Mouse (Mus musculus): ENCODE data around the gene Vnn3. TPM values are rescaled to one million over a fixed set of nuclear protein-coding genes. Genes with fewer than 3 reads are reported as not detected.

Gene Vnn3
- polyA plus RNA-seq, 1 experiment from 2014 or later, result not detected

DNA sequence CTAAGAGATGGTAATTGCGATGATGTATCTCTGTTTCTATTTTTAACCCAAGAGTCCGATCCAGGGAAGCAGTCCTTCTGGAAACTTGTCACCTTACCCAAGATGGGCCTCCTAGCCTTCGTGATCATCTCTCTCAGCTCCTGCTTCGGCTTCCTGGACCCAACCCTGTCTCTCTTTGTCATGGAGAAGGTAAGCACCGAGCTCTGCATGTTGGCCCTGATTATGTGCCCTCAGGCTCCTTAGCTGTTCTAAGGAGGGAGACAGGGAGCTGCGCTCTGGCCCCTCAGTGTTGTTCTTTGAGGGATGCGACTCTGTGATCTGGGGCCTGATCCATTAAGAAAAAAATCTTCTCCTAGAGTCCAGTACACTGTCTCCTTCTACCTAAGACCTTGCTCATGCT is 35.0 kb upstream of the Vnn3 start:
- H3K27me3 ChIP-seq (ENCODE audit: control insufficient read depth, insufficient read depth, low read length), result no peaks in the 10 kb centered on the region
- H3K4me2 ChIP-seq, result no peak overlapping the region
- 92% methylated on average over 7 of the region's 7 CpGs for WGBS

DNA sequence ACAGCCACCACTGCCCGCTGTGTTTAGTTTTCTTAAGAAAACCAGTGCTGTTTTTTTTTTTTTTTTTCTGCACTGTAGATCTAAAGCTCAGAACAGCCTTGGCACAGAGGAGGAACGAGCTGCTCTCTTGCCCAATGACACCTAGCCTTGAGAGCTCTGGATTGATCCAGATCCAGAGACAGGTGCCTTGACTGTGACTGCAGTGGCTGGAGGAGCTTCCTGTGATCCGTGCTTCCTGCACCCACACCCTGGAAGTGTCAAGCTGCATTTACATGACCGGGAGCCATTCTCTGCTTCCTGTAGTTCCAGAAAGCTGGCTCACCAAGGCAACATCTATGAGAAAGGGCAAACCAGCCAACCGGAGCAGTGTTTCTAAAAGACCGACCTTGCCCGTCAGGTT is 24.7 kb upstream of the Vnn3 start:
- Histone ChIP-seq H3K4me3 (ENCODE audit: low read depth, low read length) (no peak overlapping the region), H3K9ac (ENCODE audit: low read length) (no peak overlapping the region), H3K4me1 (ENCODE audit: control insufficient read depth, insufficient read depth, low read length) (no peaks in the 10 kb centered on the region), H3K27ac (ENCODE audit: low read depth, low read length) (no peak overlapping the region), H3K27me3 (ENCODE audit: control insufficient read depth, insufficient read depth, low read length) (no peaks in the 10 kb centered on the region), H3K9me3 (ENCODE audit: control insufficient read depth, low read length) (no peaks in the 10 kb centered on the region), H3K4me2 (no peak overlapping the region), H3K36me3 (ENCODE audit: control insufficient read depth, insufficient read depth, low read length) (no peaks in the 10 kb centered on the region; the same call in 1 of the 2 replicates)
- DNase-seq (ENCODE audit: low spot score, missing footprints) (no peak), ATAC-seq (ENCODE audit: low FRiP score) (no peak)
- WGBS, result 87% methylated on average over 7 of the region's 7 CpGs

More for the DNA sequence above, 35.0 kb upstream of the Vnn3 start:
- Histone ChIP-seq H3K4me1 (ENCODE audit: control insufficient read depth, insufficient read depth, low read length) (0 out of 2 replicates have a peak, but pooled peaks cover 2% of the 10 kb centered on the region), H3K9ac (ENCODE audit: low read length) (no peak overlapping the region), H3K36me3 (ENCODE audit: control insufficient read depth, insufficient read depth, low read length) (no peaks in the 10 kb centered on the region; the same call in 1 of the 2 replicates), H3K9me3 (ENCODE audit: control insufficient read depth, low read length) (no peaks in the 10 kb centered on the region), H3K4me3 (ENCODE audit: low read depth, low read length) (no peak overlapping the region), H3K27ac (ENCODE audit: low read depth, low read length) (no peak overlapping the region)
- no peak for ATAC-seq (ENCODE audit: low FRiP score)
- DNase-seq (ENCODE audit: low spot score, missing footprints), result no peak

DNA sequence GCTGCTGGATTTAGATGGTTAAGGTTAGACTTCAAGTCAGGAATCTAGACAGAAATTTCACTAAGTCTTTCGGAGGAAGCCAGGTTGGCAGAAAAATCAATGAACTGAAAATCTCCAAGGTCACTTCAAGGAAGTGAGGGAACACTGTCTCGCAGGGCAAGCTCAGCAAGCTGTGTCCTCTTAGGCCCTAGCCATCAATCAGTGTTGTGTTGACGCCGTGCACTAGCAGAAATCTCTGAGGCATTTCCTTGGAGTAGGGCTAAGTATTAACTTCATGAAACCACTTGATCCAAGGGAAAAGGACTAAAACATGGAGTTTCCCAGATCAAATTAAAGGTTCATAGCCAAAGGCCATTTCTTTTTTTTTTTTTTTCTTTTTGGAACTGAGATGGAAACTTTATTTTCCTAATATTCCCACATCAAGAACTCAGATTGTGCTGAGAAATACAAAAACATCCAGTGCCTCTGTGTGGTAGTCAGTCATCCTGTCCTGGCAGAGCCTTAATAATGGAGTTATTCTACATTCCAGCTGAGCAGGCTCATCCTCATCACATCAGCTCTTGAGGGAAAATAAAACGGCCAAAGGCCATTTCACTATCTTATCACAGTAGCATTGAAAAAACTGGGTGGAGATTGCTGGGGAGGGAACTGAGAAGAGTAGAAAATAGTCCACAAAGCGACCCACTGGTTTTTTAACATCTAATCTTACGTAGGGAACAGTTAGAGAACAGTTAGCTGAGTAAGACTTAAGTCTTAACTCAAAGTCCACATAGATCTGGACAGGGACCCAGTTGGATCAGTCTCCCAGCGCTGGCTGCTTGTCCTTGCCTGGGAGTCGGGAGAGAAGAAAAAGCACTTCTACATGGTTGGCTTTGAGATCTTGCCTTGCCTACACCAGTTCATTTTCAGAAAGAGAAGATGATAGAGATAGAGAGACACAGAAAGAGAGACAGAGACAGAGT is 15.0 kb upstream of the Vnn3 start:
- no peaks in the 10 kb centered on the region for H3K4me1 ChIP-seq (ENCODE audit: control insufficient read depth, insufficient read depth, low read length)
- H3K27ac ChIP-seq (ENCODE audit: low read depth, low read length), result no peak overlapping the region
- ATAC-seq (ENCODE audit: low FRiP score) (no peak), DNase-seq (ENCODE audit: low spot score, missing footprints) (no peak)
- H3K9ac ChIP-seq (ENCODE audit: low read length), result no peak overlapping the region
- no peaks in the 10 kb centered on the region for H3K27me3 ChIP-seq (ENCODE audit: control insufficient read depth, insufficient read depth, low read length)
- H3K9me3 ChIP-seq (ENCODE audit: control insufficient read depth, low read length), result no peaks in the 10 kb centered on the region
- H3K36me3 ChIP-seq (ENCODE audit: control insufficient read depth, insufficient read depth, low read length), result no peaks in the 10 kb centered on the region
- H3K4me2 ChIP-seq, result no peak overlapping the region
- no peak overlapping the region for H3K4me3 ChIP-seq (ENCODE audit: low read depth, low read length)
- WGBS, result 85% methylated on average over 9 of the region's 9 CpGs

GRCm38 (mm10) chr10:23837115-23837514 is 14.1 kb upstream of the Vnn3 start:
- ATAC-seq (ENCODE audit: low FRiP score) (no peak), DNase-seq (ENCODE audit: low spot score, missing footprints) (no peak)
- Histone ChIP-seq H3K4me1 (ENCODE audit: control insufficient read depth, insufficient read depth, low read length) (no peaks in the 10 kb centered on the region), H3K27me3 (ENCODE audit: control insufficient read depth, insufficient read depth, low read length) (no peaks in the 10 kb centered on the region), H3K4me3 (ENCODE audit: low read depth, low read length) (no peak overlapping the region), H3K9me3 (ENCODE audit: control insufficient read depth, low read length) (no peaks in the 10 kb centered on the region), H3K9ac (ENCODE audit: low read length) (no peak overlapping the region), H3K36me3 (ENCODE audit: control insufficient read depth, insufficient read depth, low read length) (no peaks in the 10 kb centered on the region), H3K27ac (ENCODE audit: low read depth, low read length) (no peak overlapping the region), H3K4me2 (no peak overlapping the region)
- 84% methylated on average over 3 of the region's 3 CpGs for WGBS

DNA sequence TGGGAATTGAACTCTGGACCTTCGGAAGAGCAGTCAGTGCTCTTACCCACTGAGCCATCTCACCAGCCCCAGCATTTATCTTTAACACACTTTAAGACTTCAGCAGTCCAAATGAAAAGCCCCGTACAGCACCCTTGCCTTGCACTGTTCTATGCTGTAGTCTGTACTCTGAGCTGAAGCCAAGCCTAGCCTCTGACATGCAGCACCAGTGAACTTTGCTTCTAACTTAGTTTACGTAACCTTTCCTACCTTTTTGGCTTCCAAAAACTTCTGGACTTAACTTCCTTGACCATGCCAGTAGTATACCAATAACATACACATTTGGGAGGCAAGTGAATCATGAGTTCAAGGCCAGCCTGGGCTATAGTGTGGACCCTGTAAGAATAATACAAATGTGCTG is 12.4 kb upstream of the Vnn3 start:
- H3K9me3 ChIP-seq (ENCODE audit: control insufficient read depth, low read length), result no peaks in the 10 kb centered on the region
- H3K4me3 ChIP-seq (ENCODE audit: low read depth, low read length), result no peak overlapping the region
- H3K36me3 ChIP-seq (ENCODE audit: control insufficient read depth, insufficient read depth, low read length), result no peaks in the 10 kb centered on the region
- 97% methylated on average over 3 of the region's 3 CpGs for WGBS
- H3K27ac ChIP-seq (ENCODE audit: low read depth, low read length), result no peak overlapping the region
- no peaks in the 10 kb centered on the region for H3K4me1 ChIP-seq (ENCODE audit: control insufficient read depth, insufficient read depth, low read length)
- ATAC-seq (ENCODE audit: low FRiP score) (no peak), DNase-seq (ENCODE audit: low spot score, missing footprints) (no peak)
- H3K4me2 ChIP-seq, result no peak overlapping the region
- no peaks in the 10 kb centered on the region for H3K27me3 ChIP-seq (ENCODE audit: control insufficient read depth, insufficient read depth, low read length)
- no peak overlapping the region for H3K9ac ChIP-seq (ENCODE audit: low read length)

DNA sequence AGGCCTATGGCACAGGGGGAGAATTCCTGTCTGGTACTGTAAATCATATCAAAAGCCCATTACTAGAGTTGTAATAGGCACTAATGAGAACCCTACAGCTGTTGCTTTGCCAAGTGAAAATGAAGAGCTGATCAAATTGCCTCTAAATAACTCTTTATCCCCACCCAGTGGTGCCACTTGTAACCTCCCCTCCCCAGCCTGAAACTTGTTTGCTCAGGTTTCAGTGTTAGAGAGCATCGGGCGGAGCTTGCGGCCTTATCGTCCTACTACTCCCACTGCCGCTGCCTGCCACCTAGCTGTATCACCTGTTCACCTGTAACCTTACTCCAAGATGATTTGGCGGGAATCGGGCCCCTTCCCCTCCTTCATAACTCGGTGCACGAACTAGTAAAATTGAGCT is 11.9 kb upstream of the Vnn3 start:
- Histone ChIP-seq H3K36me3 (ENCODE audit: control insufficient read depth, insufficient read depth, low read length) (no peaks in the 10 kb centered on the region), H3K4me2 (no peak overlapping the region), H3K27me3 (ENCODE audit: control insufficient read depth, insufficient read depth, low read length) (no peaks in the 10 kb centered on the region), H3K27ac (ENCODE audit: low read depth, low read length) (no peak overlapping the region), H3K9me3 (ENCODE audit: control insufficient read depth, low read length) (no peaks in the 10 kb centered on the region), H3K4me1 (ENCODE audit: control insufficient read depth, insufficient read depth, low read length) (no peaks in the 10 kb centered on the region), H3K4me3 (ENCODE audit: low read depth, low read length) (no peak overlapping the region), H3K9ac (ENCODE audit: low read length) (no peak overlapping the region)
- DNase-seq (ENCODE audit: low spot score, missing footprints) (no peak), ATAC-seq (ENCODE audit: low FRiP score) (no peak)
- WGBS, result 55% methylated on average over 9 of the region's 9 CpGs

GRCm38 (mm10) chr10:23840496-23840895 is 10.8 kb upstream of the Vnn3 start:
- Histone ChIP-seq H3K4me2 (no peak overlapping the region), H3K9me3 (ENCODE audit: control insufficient read depth, low read length) (no peaks in the 10 kb centered on the region), H3K9ac (ENCODE audit: low read length) (no peak overlapping the region), H3K27me3 (ENCODE audit: control insufficient read depth, insufficient read depth, low read length) (no peaks in the 10 kb centered on the region), H3K27ac (ENCODE audit: low read depth, low read length) (no peak overlapping the region), H3K4me3 (ENCODE audit: low read depth, low read length) (no peak overlapping the region), H3K36me3 (ENCODE audit: control insufficient read depth, insufficient read depth, low read length) (no peaks in the 10 kb centered on the region), H3K4me1 (ENCODE audit: control insufficient read depth, insufficient read depth, low read length) (no peaks in the 10 kb centered on the region)
- 75% methylated on average over 4 of the region's 4 CpGs for WGBS
- DNase-seq (ENCODE audit: low spot score, missing footprints) (no peak), ATAC-seq (ENCODE audit: low FRiP score) (no peak)

DNA sequence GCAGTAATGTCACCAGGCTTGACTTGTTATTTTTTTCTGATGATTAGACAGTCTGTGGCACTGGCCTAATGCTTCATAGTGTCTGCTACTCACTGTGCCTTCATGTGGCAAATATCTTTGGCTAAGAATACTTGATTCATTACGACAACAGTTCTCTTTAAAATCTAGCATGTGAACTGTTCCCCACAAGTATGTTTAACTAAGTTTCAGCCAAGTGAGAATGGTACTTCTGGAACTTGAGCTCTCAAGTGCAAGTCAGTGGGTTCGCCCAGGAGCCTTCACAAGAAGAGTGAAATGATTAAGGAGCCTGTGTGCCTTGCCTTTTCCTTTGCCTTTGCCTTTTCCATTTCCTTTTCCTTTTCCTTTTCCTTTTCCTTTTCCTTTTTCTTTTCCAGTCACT is 834 bp downstream of the Vnn3 start:
- WGBS, result 86% methylated on average over 2 of the region's 2 CpGs
- DNase-seq (ENCODE audit: low spot score, missing footprints), result no peak
- H3K27me3 ChIP-seq (ENCODE audit: control insufficient read depth, insufficient read depth, low read length), result no peaks in the 10 kb centered on the region
- no peak overlapping the region for H3K27ac ChIP-seq (ENCODE audit: low read depth, low read length)
- ATAC-seq (ENCODE audit: low FRiP score), result no peak
- H3K9ac ChIP-seq (ENCODE audit: low read length), result no peak overlapping the region
- no peak overlapping the region for H3K4me2 ChIP-seq
- H3K4me1 ChIP-seq (ENCODE audit: control insufficient read depth, insufficient read depth, low read length), result no peaks in the 10 kb centered on the region
- H3K9me3 ChIP-seq (ENCODE audit: control insufficient read depth, low read length), result no peaks in the 10 kb centered on the region
- no peaks in the 10 kb centered on the region for H3K36me3 ChIP-seq (ENCODE audit: control insufficient read depth, insufficient read depth, low read length)
- no peak overlapping the region for H3K4me3 ChIP-seq (ENCODE audit: low read depth, low read length)
